Mouse (Mus musculus): Measurements from ENCODE around the gene Dock9.

DNA sequence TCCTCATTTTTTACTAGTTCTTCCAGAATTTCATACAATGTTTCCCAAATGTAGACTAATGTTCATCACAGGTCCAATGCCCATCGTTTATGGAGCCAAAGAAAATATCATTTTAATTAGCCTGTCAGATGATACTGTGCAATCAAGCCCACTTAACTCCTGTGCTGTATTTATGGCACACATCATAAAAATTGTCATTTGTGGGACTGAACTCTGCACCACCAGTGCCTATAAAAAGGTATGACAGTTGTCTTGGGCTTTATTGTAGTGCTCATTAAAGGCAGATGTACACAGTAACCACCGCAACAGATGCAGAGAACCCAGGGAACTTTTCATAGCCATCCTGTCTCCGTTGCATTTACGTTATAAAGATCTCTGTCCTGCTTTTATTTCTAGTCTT lies 233.7 kb downstream of the Dock9 start:
- no peak for TF ChIP-seq USF1 (IDR thresholded peaks at IDR 0.05; ENCODE audit: low read depth, low read length)
- no peak for TF ChIP-seq ZKSCAN1 (IDR thresholded peaks at IDR 0.05; ENCODE audit: borderline replicate concordance, low read depth, low read length)
- no peak for TF ChIP-seq POLR2A (IDR thresholded peaks at IDR 0.05; ENCODE audit: low read depth, low read length)
- TF ChIP-seq TCF12 (IDR thresholded peaks at IDR 0.05; ENCODE audit: low read depth, low read length), result no peak
- TF ChIP-seq MXI1 (IDR thresholded peaks at IDR 0.05; ENCODE audit: low read depth, low read length), result no peak
- TF ChIP-seq MAFK (IDR thresholded peaks at IDR 0.05; ENCODE audit: insufficient replicate concordance, low read length), result no peak
- no peak for TF ChIP-seq ZC3H11A (IDR thresholded peaks at IDR 0.05; ENCODE audit: low read depth, low read length)
- no peak for TF ChIP-seq JUND (conservative IDR thresholded peaks at IDR 0.05; ENCODE audit: low read depth, low read length)
- TF ChIP-seq EP300 (IDR thresholded peaks at IDR 0.05; ENCODE audit: low read length), result no peak
- TF ChIP-seq NRF1 (IDR thresholded peaks at IDR 0.05; ENCODE audit: low read depth, low read length), result no peak
- TF ChIP-seq CTCF (conservative IDR thresholded peaks at IDR 0.05 in 1 of 2, IDR thresholded peaks at IDR 0.05 in 1 of 2; ENCODE audit: low read depth in 2 of 2, low read length in 2 of 2), result no peak
- no peak for TF ChIP-seq CHD2 (IDR thresholded peaks at IDR 0.05; ENCODE audit: low read length)
- no peak for TF ChIP-seq RCOR1 (conservative IDR thresholded peaks at IDR 0.05; ENCODE audit: low read depth, low read length)
- no peak for TF ChIP-seq SMC3 (IDR thresholded peaks at IDR 0.05; ENCODE audit: low read depth, low read length)

Measured in CH12.LX (cell line).